Mouse (Mus musculus): ENCODE results near the gene Best3. TPM values are rescaled to one million over a fixed set of nuclear protein-coding genes. Genes with fewer than 3 reads are reported as not detected.
"Not testable (repeated sequence)": the region's sequence is repeated elsewhere in the genome, so short reads cannot be mapped to it uniquely, and the experiment has no call there.

Gene Best3
- total RNA-seq, 2 experiments from 2014 or later: 0.23 to 0.33 TPM

- DNase-seq: peak; percentile 26 to 40
Measured at GRCm38 (mm10) chr10:116978841-116979240, 7.3 kb upstream of the Best3 start.

- no peak for DNase-seq
Measured at GRCm38 (mm10) chr10:116980273-116980672, 5.8 kb upstream of the Best3 start.

GRCm38 (mm10) chr10:116980888-116981287 is 5.2 kb upstream of the Best3 start:
- peak; percentile 23 to 46 for DNase-seq

- no peak for DNase-seq
Measured at GRCm38 (mm10) chr10:116982526-116982925, 3.6 kb upstream of the Best3 start.

- DNase-seq: no peak
Measured at GRCm38 (mm10) chr10:116984836-116985235, 1.3 kb upstream of the Best3 start.

GRCm38 (mm10) chr10:116993971-116994370 is 7.9 kb downstream of the Best3 start:
- no peak for DNase-seq

GRCm38 (mm10) chr10:116995162-116995561 is 9.0 kb downstream of the Best3 start:
- DNase-seq: no peak

GRCm38 (mm10) chr10:116995584-116996235 is 9.6 kb downstream of the Best3 start:
- no peak for DNase-seq

GRCm38 (mm10) chr10:116996236-116996600 is 10.1 kb downstream of the Best3 start:
- DNase-seq: peak; percentile 90 to 92

- DNase-seq: no peak
Measured at GRCm38 (mm10) chr10:116998716-116999455, 12.8 kb downstream of the Best3 start.

GRCm38 (mm10) chr10:117000975-117001374 is 14.9 kb downstream of the Best3 start:
- peak; percentile 37 to 66 for DNase-seq

- DNase-seq: no peak
Measured at GRCm38 (mm10) chr10:117004695-117005094, 18.6 kb downstream of the Best3 start.

GRCm38 (mm10) chr10:117005707-117006464 is 19.8 kb downstream of the Best3 start:
- no peak for DNase-seq

GRCm38 (mm10) chr10:117009691-117010090 is 23.6 kb downstream of the Best3 start:
- DNase-seq: no peak

- no peak for DNase-seq
Measured at GRCm38 (mm10) chr10:117011047-117011446, 24.9 kb downstream of the Best3 start.

GRCm38 (mm10) chr10:117013689-117014390 is 27.7 kb downstream of the Best3 start:
- DNase-seq: peak; percentile 9 to 33

- DNase-seq: no peak
Measured at GRCm38 (mm10) chr10:117014565-117014964, 28.5 kb downstream of the Best3 start.

GRCm38 (mm10) chr10:117018281-117018840 is 32.2 kb downstream of the Best3 start:
- no peak for DNase-seq

- DNase-seq: peak in 1 of 2 experiments; percentile 12
Measured at GRCm38 (mm10) chr10:117021020-117021754, 35.1 kb downstream of the Best3 start.

- DNase-seq: peak in 1 of 2 experiments; percentile 7
Measured at GRCm38 (mm10) chr10:117023693-117024092, 37.6 kb downstream of the Best3 start.

GRCm38 (mm10) chr10:117025776-117026175 is 39.7 kb downstream of the Best3 start:
- not testable (repeated sequence) for DNase-seq
